Mouse (Mus musculus) bone marrow, adult 2 months (tissue): ENCODE results near the gene Cers2.

ENCODE experiments used
- CTCF ChIP-seq: fragments of 200-500 bp; IDR thresholded peaks from 2 replicates; pipeline ENCODE4 v1.5.1; 2011; ENCODE audit warnings: low read length, control low read depth; ENCODE audit not compliant: control insufficient read depth, insufficient read depth
- POLR2A ChIP-seq: fragments of 200-500 bp; IDR thresholded peaks from 2 replicates; pipeline ENCODE4 v1.6.1; 2011; ENCODE audit warnings: low read depth, mild to moderate bottlenecking, control low read depth, low read length, borderline replicate concordance; ENCODE audit not compliant: control insufficient read depth

DNA sequence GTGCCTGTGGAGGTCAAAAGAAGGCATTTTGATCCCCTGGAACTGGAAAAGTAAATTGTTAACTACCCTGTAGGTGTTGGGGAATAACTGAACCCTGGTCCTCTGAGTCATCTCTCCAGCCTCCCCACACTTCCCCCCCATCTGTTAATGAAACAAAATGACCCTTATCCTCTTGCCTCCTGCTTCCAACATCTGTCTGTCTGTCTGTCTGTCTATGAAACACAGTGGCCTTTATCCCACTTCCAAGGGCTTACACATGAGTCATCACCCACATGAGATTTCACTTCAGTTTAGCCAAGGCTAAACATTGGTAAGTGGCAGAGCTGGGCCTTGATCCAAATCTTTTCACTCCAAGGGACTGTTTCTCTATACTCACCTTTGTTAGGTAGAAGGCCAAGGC lies 46.7 kb upstream of the Cers2 start:
- TF ChIP-seq CTCF (no peak), POLR2A (no peak)
